Mouse (Mus musculus) activated CD4-positive, CD25-positive, alpha-beta regulatory T cell, adult 4 months (primary cell): ENCODE results near the gene Gab2. TPM values are rescaled to one million over a fixed set of nuclear protein-coding genes. Genes with fewer than 3 reads are reported as not detected.

Source experiments
- ATAC-seq: one replicate; pipeline ENCODE4 v1.8.0; 2017
- polyA plus RNA-seq, 2 experiments: library from polyadenylated mRNA; unstranded; fragments of 100-300 nt; shearing (Covaris generic); gene quantifications; one replicate each; pipeline ENCODE4 v1.2.1; 2017

The Gab2 gene
- polyA plus RNA-seq, 2 experiments from 2014 or later: 0.11 TPM; not detected in 1

DNA sequence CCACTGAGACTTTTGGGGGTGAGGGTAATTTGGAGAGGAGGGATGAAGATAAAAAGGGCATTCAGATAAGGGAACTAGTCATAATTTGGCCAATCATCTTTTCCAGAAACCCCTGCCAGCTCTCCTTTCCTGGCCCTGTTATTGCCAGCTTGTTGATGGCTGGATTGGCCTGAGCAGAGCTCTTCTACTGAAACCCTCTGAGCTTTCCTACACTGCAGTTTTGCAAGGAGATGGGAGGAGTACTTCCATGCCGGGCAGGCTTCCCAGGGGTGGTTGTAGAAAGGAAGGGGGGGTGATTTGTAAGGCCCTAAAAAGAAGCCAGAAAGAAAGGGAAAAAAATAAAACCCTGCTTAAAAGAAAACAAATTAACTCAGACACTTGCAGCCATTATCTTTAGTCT, 181.2 kb downstream of the Gab2 start:
- ATAC-seq: no peak

DNA sequence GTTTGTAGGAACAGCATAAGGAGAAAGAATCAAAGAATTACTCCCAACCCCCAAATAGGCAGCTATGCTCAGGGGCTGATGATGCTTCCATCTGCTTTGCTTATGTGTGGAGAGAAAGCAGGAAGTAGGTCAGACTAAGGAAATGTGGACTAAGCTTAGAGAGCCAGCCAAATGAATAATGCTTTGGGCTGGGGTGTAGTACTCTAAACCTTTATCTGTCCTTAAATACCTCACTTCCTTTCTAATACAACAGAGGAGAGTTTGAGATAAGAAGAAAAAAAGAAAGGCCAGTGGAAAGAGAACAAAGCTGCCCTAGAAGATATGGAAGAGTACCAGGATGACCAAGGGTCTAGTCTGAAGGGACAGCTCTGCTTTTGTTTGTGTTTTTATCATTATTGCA, 189.0 kb downstream of the Gab2 start:
- ATAC-seq: no peak

DNA sequence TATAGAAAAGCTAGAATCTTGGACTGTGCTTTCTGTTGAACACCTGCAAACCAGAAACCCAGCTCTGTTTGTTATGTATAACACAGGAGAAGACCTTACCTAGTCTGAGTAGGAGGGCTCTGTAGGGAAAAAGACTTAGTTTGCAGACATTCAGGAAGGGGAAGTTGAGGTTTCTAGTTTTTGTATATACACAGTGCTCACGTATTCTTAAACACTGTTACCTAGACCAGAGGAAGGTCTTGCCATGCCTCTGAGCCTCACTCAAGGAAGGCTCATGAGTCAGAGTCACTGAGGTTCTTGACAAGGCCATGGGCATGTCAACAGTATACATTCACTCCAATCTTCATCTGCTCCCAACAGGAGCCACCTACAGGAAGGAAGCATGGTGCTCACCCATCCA, 189.7 kb downstream of the Gab2 start:
- no peak for ATAC-seq

DNA sequence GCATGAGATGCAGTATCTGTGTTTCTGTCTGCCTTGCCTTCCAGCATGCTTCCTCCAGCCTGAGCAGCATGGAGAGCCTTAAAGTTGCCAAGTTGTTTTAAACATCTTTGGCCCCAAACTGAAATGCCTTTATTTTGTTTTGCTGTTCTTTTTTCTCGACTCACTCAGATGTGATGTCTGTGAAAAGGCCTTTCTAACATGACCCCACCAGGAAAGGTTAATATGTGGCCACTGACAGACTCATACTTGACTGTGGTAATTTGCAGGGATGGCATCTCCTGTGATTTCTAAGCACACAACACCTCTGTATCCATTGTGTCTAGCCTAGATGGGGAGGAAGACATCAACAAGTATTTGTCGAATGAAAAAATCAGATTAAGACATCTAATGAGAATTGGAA, 215.6 kb downstream of the Gab2 start:
- ATAC-seq: no peak

DNA sequence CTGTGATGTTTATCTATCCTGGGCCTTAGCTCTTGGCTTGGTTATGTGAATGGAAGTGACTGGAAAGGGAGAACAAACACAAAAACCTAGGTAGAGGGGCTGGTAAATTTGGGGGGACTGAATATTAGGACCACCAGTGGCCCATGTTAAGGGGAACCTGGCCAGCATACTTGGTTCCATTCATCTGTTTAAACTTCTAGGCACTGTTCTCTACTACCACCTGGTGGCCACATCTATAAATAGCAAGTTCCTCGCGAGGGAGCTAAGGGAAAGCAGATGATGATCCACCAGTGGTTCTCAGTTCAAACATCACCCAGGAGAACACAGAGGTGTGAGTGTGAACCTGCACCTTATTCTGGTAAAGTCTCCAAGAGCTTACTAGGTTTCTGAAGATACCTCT, 216.1 kb downstream of the Gab2 start:
- ATAC-seq: peak; percentile 65

DNA sequence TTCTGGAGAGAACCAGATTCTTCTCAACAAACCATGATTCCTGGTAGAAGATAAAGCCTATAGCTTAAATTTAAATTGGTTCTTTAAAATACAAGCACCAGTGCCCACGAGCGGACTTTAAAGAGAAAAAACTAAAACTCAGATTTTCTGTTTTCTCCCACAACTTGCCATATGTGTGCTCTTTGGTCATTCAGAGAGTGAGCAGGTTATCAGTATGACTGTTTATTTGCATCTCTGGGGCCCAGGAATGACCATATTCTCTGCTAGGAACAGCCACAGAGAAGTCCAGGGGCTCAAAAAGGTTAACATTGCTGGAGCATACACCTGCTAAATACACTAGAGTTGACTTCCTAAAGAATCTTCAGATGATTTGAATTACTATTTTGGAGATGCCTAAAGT, 216.9 kb downstream of the Gab2 start:
- no peak for ATAC-seq

DNA sequence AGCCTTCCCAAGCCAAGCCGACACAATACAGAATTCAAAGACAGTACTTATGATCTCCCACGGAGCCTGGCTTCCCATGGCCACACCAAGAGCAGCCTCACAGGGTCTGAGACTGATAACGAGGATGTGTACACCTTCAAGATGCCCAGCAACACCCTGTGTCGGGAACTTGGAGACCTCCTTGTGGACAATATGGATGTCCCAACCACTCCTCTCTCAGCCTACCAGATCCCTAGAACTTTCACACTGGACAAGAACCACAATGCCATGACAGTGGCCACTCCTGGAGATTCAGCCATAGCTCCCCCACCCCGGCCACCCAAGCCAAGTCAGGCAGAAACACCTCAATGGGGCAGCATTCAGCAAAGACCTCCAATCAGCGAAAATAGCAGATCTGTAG, 217.6 kb downstream of the Gab2 start:
- ATAC-seq: no peak

DNA sequence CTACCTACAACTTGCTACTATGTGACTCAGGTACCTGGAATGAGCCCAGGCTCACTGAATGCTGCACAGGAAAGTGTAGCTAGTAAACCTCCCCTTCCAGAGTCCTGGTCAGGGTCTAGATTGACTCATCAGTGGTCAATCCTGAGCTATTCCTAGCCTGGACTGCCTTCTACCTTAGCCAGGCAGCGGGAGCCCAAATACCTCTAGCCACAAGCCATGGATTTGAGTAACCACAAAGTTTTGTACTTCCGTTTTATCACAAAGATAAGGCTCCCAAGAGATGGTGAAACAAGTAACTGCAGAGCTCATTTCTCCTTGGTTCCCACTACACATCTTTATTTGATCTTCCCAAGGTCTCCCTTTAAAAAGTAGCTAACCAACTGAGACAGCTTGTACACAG, 219.5 kb downstream of the Gab2 start:
- no peak for ATAC-seq

DNA sequence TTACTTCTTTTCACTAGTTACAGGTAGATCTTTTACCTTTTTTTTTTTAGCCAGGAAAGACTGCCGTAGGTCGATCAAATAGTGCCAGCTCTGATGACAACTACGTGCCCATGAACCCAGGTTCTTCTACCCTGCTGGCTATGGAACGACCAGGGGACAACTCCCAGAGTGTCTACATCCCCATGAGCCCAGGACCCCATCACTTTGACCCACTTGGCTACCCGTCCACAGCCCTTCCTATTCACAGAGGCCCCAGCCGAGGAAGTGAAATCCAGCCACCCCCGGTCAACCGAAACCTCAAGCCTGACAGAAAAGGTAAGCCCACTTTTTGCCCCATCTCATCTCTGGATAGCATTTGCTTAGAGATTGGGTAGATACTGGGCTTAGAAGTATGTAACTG, 219.9 kb downstream of the Gab2 start:
- ATAC-seq: no peak

DNA sequence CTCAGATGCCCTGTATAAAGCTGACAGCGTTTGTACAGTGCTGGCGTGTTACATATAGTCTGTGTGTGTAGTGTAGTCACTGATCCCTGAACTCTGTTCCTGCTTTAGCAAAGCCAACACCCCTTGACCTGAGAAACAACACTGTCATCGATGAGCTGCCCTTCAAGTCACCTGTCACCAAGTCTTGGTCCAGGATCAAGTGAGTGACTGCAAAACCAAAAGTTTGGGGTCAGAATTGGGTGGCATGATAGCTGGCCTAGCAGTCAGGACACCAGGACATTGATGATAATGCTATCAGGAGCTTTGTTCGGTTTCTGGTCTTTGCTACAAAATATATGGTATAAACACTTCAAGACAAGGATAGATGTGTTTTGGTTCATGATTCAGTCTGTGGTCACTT, 220.9 kb downstream of the Gab2 start:
- no peak for ATAC-seq

DNA sequence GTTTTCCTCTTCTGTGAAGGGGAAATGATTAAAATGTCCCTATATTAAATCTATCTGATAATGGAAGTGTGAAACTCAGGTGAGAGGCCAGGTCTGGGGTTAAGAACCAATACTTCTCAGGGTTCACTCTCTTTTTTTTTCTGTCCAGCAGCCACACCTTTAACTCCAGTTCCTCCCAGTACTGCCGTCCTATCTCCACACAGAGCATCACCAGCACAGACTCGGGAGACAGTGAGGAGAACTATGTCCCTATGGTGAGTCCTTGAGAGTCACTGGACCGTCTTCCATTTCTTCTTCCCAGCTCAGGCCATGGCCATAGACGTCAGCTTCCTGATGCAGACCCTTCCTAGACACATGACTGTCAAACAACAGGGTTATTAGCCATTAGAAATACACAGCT, 221.5 kb downstream of the Gab2 start:
- no peak for ATAC-seq

DNA sequence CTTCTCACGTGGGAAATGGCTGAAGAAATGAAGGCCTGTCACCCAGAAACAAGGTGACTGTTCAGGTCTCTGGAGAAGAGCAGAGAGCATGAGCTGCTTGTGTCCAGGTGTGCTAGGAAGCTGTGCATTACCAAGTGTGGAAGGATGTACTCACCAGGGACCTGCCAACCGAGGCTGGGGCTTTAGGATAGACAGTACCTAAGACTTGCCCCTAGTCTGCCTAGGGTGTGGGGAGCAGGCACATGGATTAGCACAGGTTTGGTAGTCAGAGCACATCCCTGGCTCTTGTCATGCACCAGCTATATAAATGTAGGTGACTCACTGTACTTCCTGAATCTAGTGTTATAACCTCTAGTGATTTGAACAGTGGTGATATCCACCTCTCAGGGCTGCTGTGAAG, 222.2 kb downstream of the Gab2 start:
- ATAC-seq: no peak

DNA sequence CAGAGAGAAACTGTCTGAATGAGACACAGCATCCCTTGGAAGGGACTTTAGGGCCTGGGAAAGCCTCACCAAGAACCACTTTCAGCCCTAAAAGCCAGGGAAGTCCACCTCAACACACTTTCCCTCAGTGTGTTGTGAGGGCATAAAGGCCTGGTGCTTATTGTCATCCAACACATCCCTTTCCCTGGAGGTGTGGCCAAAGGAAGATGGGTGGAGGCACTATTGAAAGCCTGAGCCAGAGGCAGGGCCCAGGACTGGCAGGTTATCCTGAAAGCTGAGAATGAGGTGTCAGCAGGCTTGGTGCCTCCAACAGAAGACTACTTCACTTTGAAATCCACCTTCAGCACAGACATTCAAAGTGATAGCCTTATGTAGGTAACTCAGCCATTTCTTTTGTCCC, 223.1 kb downstream of the Gab2 start:
- ATAC-seq: no peak

DNA sequence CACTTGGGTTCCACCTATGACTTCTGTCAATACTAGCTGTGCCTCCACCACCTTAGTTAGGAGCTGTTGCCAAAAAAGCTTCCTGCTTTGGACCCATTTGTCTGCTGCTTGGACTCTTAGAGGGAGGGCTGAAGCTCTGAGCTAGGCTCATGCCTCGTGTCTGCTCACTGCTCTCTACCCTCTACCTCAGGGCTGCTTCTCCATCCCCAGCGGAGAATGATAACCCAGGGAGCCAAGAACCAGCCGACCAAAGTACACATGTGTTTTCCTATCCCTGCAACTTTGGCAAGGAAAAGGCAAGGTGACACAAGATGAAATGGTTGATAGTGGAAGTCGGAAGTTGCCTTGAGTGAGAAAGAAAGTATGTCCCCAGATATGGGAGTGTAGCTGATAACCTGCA, 223.8 kb downstream of the Gab2 start:
- no peak for ATAC-seq

DNA sequence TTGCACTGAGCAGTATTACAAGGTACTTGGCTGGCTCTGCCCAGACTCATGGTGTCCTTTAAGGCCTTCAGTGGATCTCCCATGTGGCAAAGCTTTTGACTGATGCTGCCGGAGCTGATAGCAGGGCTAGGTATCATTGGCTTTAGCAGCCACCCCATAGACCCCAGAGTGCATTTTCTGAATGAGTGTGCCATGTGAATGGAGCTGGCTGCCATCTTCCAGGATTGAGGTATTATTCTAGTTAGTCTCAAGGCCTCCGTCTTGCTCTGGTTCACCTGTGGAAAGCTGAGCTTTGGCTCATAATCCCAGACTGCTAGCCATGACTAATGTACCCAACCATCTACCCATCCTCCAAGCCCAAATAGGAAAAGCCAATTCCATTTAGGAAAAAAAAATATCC, 225.4 kb downstream of the Gab2 start:
- no peak for ATAC-seq

DNA sequence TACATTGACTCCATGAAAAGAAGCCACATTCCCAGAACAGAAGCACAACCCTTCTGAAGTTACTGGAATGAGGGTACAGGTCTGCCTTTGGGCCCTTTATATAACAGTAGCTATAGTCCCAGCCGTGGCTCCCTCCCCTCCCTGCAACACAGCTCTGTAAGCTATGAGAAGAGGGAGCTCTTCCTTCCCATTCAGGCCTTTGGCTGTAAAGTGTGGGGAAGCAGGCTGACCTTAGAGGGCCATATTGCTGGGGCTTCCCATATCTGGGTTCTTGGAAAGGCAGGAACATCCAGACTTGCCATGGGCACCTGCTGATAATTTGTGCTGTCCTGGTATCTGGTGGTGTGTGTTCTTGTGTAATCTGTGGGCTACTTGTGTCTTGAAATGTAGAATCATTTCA, 226.2 kb downstream of the Gab2 start:
- no peak for ATAC-seq

DNA sequence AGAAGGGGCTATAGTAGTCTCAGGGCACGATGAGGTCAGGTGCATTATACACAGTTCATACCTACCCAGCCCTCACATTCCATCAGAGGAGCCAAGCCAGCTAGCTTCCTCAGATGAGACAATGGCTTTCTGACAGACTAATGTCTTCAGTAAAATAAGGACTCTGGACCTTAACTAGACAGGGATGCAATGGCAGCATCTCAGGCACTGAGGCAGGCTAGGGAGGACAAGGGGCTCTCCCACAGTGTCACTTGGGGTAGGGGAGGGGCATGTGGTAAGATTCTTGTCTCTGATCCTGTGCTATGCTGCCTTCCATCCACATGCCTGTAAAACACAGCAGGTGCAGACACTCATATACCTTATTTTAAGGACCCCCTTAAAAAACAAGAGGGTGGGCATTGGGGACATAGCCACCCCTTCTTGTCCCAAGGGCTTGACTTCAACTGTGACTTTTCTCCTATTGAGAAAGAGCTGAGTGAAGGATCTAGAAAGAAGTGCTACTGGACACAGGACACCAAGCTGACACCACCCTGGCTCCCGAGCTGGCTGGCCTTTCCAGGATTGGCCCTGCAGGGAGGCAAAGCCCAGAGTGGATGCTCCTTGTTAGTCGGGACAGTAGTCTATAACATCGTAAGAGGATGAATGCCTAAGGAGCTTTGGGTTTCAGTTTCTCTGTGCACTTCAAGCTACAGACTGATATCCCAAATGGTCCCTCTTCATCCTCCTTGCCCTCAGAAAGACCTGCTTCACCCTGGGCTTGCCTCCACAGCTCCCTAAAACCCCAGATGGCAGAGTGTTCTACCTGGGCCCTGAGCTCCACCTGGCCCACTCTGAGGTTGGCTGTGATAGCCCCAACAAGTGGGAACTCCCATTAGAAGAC, 228.3 kb downstream of the Gab2 start:
- ATAC-seq: no peak

DNA sequence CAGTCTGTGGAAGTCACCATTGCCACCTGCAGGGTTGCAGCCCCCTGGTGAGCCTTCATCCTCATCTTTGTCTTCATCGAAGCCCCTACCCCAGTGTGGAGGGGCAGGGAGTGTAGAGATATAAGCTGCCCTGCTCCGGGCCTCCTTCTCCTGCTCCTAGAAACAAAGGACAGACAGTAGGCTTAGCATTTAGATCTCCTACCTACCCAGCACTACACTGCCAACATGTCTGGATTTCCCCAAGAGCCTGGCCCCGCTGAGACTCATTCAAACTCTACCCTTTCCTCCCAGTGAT, 228.9 kb downstream of the Gab2 start:
- no peak for ATAC-seq

DNA sequence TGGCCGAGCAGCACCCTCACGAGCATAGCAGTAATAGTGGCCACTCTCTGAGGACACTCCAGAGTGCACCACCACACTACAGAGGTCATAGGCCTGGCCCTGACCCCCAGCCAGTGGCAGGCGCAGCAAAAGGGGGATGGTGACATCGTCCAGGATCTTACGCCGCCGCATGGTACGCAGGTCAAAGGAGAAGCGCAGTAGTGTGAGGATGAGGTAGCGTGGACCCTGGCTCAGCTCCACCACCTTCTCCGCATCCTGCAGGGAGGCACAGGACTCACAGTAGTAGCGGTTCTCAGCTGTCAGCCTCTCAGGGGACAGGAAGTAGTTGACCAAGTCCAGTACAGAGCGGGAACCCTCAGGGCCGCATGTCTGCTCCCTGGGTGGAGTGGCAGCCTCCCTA, 230.2 kb downstream of the Gab2 start:
- ATAC-seq: no peak

DNA sequence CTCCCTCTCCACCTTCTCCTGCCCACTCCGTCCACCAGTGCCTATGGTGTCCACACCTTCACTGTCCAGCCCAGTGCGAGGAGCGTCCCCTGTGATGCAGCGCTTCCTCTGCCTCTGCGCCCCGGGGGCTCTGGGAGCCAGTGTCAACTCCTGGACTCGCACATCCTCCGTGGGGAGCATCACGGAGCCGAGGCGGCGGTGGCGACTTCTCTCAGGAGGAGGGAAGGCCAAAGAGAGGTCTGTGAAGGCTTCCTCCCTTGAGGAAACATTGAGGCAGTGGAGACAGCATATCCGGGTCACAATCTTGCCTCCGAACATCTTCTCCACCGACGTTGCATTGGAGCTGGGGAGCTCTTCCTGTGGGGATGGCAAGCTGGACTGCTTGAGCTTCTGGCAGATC, 230.8 kb downstream of the Gab2 start:
- ATAC-seq: no peak

DNA sequence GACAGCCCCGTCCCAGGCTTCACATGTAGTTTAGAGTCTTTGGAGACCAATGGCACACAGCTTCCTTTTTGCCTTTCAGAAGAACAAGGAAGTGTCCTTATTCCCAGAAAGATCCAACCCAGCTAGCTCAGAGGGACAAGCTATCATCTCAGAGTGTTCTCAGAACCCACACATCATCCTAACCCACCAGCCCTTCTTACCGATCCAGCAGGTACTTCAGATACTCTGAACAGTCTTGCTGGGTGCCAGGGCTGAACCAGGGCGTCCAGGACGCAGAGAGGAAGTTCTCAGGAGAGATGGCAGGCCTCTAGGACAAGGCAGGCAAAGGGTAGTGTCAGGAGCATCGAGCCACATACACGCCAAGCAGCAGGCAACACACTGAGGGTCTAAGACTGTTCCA, 231.5 kb downstream of the Gab2 start:
- ATAC-seq: no peak

DNA sequence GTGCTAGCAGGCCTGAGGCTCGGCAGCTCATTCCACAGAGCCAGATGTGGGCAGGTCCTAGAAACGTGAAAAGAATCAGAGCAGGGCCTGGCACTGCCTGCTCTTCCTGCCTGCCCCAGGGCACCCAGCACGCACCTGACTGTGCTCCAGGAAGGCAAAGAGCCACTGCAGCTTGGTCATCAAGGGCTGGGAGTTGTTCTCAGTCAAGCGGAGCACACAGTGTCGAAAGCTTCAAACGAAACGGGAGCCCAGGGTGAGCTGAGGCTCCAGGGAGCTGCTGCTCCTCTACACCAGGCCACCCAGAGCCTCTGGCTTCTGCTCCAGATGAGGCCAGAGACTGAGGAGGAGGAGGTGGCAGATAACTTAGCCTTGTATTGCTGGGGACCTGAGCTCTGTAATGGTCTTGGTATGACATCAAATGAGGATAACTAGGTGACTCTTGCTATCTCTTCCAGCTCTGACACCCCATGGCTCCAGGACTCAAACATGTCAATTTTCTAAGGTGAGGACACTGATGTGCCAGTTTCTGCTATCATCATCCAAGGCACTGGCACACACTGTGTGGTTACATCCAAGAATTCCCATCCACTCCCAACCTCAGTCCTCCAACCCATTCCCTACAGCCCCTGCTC, 232.1 kb downstream of the Gab2 start:
- no peak for ATAC-seq

DNA sequence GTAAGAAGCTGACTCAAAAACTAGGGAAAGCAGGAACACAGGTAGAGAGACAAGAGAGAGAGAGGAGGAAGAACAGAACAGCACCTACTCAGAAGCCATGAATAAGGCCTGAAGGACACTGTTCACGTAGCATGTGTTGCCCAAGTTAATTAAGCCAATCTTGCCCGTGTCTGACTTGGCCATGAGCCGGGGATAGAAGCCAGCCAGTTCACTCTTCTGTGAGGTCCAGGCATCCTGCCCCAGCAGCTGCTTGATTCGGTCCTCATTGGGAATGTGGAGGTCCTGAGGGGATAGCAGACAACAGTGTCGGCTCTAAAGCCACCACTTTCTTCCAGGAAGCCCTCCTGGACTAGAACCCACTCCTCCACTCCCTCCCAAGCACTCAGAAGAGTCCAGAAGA, 233.3 kb downstream of the Gab2 start:
- ATAC-seq: no peak

DNA sequence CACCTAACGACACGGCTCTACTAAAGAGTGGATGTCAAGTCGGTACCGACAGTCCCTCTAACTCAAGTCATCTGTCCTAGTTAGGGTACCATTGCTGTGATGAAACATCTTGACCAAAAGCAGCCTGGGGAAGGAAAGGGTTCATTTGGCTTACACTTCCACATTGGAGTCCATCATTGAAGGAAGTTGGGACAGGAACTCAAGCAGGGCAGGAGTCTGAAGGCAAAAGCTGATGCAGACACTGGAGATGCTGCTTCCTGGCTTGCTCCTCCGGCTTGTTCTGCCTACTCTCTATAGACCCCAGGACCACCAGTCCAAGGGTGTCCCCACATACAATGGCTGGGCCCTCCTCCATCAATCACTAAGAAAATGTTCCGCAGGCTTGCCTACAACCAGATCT, 234.3 kb downstream of the Gab2 start:
- ATAC-seq: no peak

DNA sequence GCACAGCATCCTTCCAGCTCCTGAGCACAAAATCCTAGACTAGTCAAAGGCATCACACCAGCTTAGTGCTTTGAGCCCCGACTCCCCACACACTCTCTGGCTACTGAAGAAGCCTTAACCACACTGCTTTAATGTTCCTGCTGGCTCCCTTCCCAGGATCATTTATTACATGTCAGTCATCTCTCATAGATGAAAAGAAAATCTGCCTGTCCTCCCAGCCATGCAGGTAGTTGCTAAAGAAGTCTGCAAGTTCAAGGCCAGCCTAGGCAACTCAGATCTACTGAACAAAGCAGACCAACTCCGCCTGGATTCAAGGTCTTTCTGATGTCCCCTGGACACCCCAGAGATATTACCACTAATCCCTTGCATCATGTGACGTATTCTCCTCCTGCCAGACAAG, 236.3 kb downstream of the Gab2 start:
- no peak for ATAC-seq
